ENCODE assay signal across 9 mouse cellular contexts in the genomic region with DNA sequence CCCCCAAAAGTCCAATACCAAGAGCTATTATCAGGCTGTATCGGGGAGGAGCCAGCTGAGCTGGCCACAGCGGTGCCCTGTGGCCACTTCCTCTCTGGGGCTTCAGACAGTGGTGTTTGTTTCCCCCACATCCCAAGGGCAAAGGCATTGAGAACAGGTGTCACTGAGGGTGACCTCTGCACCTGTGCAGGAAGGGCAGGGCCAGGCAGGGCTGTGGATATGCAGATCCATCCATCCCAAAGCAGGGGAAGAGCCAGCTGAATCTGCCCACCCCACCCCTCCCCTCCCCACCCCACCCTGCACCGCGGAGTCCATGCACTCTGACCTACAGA. TPM values are rescaled to one million over a fixed set of nuclear protein-coding genes. Genes with fewer than 3 reads are reported as not detected.
DNase-seq lines count a peak whose midpoint lies in the region; ATAC-seq and TF ChIP-seq lines count a peak whose summit lies in the region.
"Had no signal": no experiment of that assay in that cellular context is flagged by ENCODE, and none has a peak within 500 bp of the region (broad histone marks: within the 10 kb centered on the region; RNA-seq: fewer than 3 reads in every experiment).

No protein-coding gene starts in this region.

- TF ChIP-seq CTCF in hindbrain, postnatal 0 days (IDR thresholded peaks at IDR 0.05; ENCODE audit: low read depth), result no peak

- no peaks in the 10 kb centered on the region for H3K27me3 ChIP-seq in forebrain, embryonic 15.5 days
- H3K27me3 ChIP-seq in forebrain, embryonic 13.5 days, result no peaks in the 10 kb centered on the region
- no peaks in the 10 kb centered on the region for H3K27me3 ChIP-seq in midbrain, embryonic 10.5 days (ENCODE audit: low read depth, poor library complexity, severe bottlenecking)
- H3K27me3 ChIP-seq in midbrain, embryonic 15.5 days (replicated peaks), result no peaks in the 10 kb centered on the region
- H3K27me3 ChIP-seq in hindbrain, postnatal 0 days (ENCODE audit: insufficient read depth, low read length), result no peaks in the 10 kb centered on the region

- no peak overlapping the region for H3K9ac ChIP-seq in forebrain, embryonic 15.5 days (replicated peaks)
- H3K9ac ChIP-seq in forebrain, embryonic 13.5 days, result no peak overlapping the region
- no peak overlapping the region for H3K9ac ChIP-seq in midbrain, embryonic 15.5 days
- no peak overlapping the region for H3K9ac ChIP-seq in hindbrain, postnatal 0 days (replicated peaks; ENCODE audit: low read length)

- peaks cover 11% of the 10 kb centered on the region for H3K36me3 ChIP-seq in forebrain, embryonic 15.5 days
- H3K36me3 ChIP-seq in forebrain, embryonic 13.5 days (ENCODE audit: poor library complexity, severe bottlenecking), result peaks cover 25% of the 10 kb centered on the region
- H3K36me3 ChIP-seq in midbrain, embryonic 10.5 days, result peaks cover 41% of the 10 kb centered on the region
- H3K36me3 ChIP-seq in midbrain, embryonic 15.5 days (replicated peaks), result peaks cover 10% of the 10 kb centered on the region; the same call in 1 of the 2 replicates
- H3K36me3 ChIP-seq in hindbrain, postnatal 0 days (ENCODE audit: insufficient read depth, low read length), result peaks cover 13% of the 10 kb centered on the region; the same call in 1 of the 2 replicates

- H3K4me3 ChIP-seq in forebrain, embryonic 15.5 days, result no peak overlapping the region
- H3K4me3 ChIP-seq in forebrain, embryonic 13.5 days, result no peak overlapping the region
- no peak overlapping the region for H3K4me3 ChIP-seq in midbrain, embryonic 10.5 days
- no peak overlapping the region for H3K4me3 ChIP-seq in midbrain, embryonic 15.5 days
- H3K4me3 ChIP-seq in hindbrain, postnatal 0 days (ENCODE audit: low read length), result no peak overlapping the region

- peak; percentile 9; the same call in 1 of the 2 replicates for ATAC-seq in forebrain, embryonic 15.5 days (replicated peaks)
- no peak for ATAC-seq in forebrain, embryonic 13.5 days
- ATAC-seq in midbrain, embryonic 15.5 days (replicated peaks), result no peak
- 0 out of 2 replicates have a peak, but pooled peaks have one; percentile 9 for ATAC-seq in hindbrain, postnatal 0 days

- H3K9me3 ChIP-seq in forebrain, embryonic 15.5 days, result no peaks in the 10 kb centered on the region
- no peaks in the 10 kb centered on the region for H3K9me3 ChIP-seq in forebrain, embryonic 13.5 days (replicated peaks)
- no peaks in the 10 kb centered on the region for H3K9me3 ChIP-seq in midbrain, embryonic 10.5 days (replicated peaks)
- H3K9me3 ChIP-seq in midbrain, embryonic 15.5 days, result no peaks in the 10 kb centered on the region
- H3K9me3 ChIP-seq in hindbrain, postnatal 0 days (ENCODE audit: low read length), result no peaks in the 10 kb centered on the region

- H3K4me1 ChIP-seq in forebrain, embryonic 15.5 days, result peaks cover 26% of the 10 kb centered on the region
- peaks cover 46% of the 10 kb centered on the region for H3K4me1 ChIP-seq in forebrain, embryonic 13.5 days
- H3K4me1 ChIP-seq in midbrain, embryonic 10.5 days, result peaks cover 63% of the 10 kb centered on the region
- peaks cover 23% of the 10 kb centered on the region for H3K4me1 ChIP-seq in midbrain, embryonic 15.5 days
- H3K4me1 ChIP-seq in hindbrain, postnatal 0 days (ENCODE audit: insufficient read depth, low read length), result peaks cover 24% of the 10 kb centered on the region; the same call in 1 of the 2 replicates

- no peak overlapping the region for H3K4me2 ChIP-seq in forebrain, embryonic 15.5 days (replicated peaks)
- H3K4me2 ChIP-seq in forebrain, embryonic 13.5 days, result no peak overlapping the region
- H3K4me2 ChIP-seq in midbrain, embryonic 15.5 days, result no peak overlapping the region
- no peak overlapping the region for H3K4me2 ChIP-seq in hindbrain, postnatal 0 days (ENCODE audit: low read depth, low read length)

- no peak for DNase-seq in midbrain, embryonic 10.5 days (ENCODE audit: low spot score)
- no peak for DNase-seq in hindbrain, postnatal 0 days (ENCODE audit: low spot score)
- DNase-seq in natural killer cell, adult 2 months (ENCODE audit: low spot score in 2 of 2), result peak; percentile 43 to 53
- DNase-seq in retina, embryonic 14.5 days (ENCODE audit: low spot score), result no peak
- DNase-seq in adrenal gland, postnatal 14 days, result no peak
- DNase-seq: cerebellum, adult 9-11 months had no signal

- 59% methylated on average over 4 of the region's 4 CpGs for WGBS in forebrain, embryonic 15.5 days
- WGBS in forebrain, embryonic 13.5 days, result 77% methylated on average over 4 of the region's 4 CpGs
- WGBS in midbrain, embryonic 10.5 days, result 66% methylated on average over 4 of the region's 4 CpGs
- 59% methylated on average over 4 of the region's 4 CpGs for WGBS in midbrain, embryonic 15.5 days
- WGBS in hindbrain, postnatal 0 days, result 52% methylated on average over 3 of the region's 4 CpGs

- H3K27ac ChIP-seq in forebrain, embryonic 15.5 days (replicated peaks), result no peak overlapping the region
- no peak overlapping the region; the same call in 1 of the 2 replicates for H3K27ac ChIP-seq in forebrain, embryonic 13.5 days
- peak overlapping the region; percentile 63 for H3K27ac ChIP-seq in midbrain, embryonic 10.5 days (replicated peaks)
- H3K27ac ChIP-seq in midbrain, embryonic 15.5 days, result no peak overlapping the region
- H3K27ac ChIP-seq in hindbrain, postnatal 0 days, result 0 out of 2 replicates have a peak overlapping the region, but pooled peaks have one; percentile 8

RNA-seq across cellular contexts. Expression of a gene that starts 59.1 kb away (rescaled TPM):
- polyA plus RNA-seq in forebrain, embryonic 15.5 days (2015; fragmentation: Nextera tagmentation; extraction: Ambion mirVana), result 14.3 TPM in 2 replicates
- 11.3 and 12.0 TPM in 2 replicates for polyA plus RNA-seq in forebrain, embryonic 13.5 days (2015; fragmentation: Nextera tagmentation; extraction: Ambion mirVana)
- polyA plus RNA-seq in midbrain, embryonic 10.5 days (2016; fragmentation: Nextera tagmentation; extraction: Ambion mirVana), result 8.9 and 10.1 TPM in 2 replicates
- polyA plus RNA-seq in midbrain, embryonic 15.5 days (2015; fragmentation: Nextera tagmentation; extraction: Ambion mirVana), result 10.1 and 10.8 TPM in 2 replicates
- total RNA-seq in hindbrain, postnatal 0 days (2014; rRNA removed), result 69.8 and 71.3 TPM in 2 replicates
- polyA plus RNA-seq in hindbrain, postnatal 0 days (2015; fragmentation: Nextera tagmentation; extraction: Ambion mirVana), result 8.8 and 9.5 TPM in 2 replicates
- 66.2 and 70.1 TPM in 2 replicates for total RNA-seq in adrenal gland, postnatal 14 days (2021)

Comparison
In these comparisons a context has a peak if more than half of its experiments do, and no peak if none do; other contexts are left out.
1. ATAC-seq: peak in forebrain, embryonic 15.5 days (single experiment) and hindbrain, postnatal 0 days (single experiment); none in forebrain, embryonic 13.5 days (single experiment) and midbrain, embryonic 15.5 days (single experiment).
2. H3K27ac ChIP-seq: peak in midbrain, embryonic 10.5 days (single experiment) and hindbrain, postnatal 0 days (single experiment); none in forebrain, embryonic 15.5 days (single experiment), forebrain, embryonic 13.5 days (single experiment) and midbrain, embryonic 15.5 days (single experiment).
3. DNase-seq: peak in natural killer cell, adult 2 months (2 of 2); none in midbrain, embryonic 10.5 days (single experiment), hindbrain, postnatal 0 days (single experiment), retina, embryonic 14.5 days (single experiment) and adrenal gland, postnatal 14 days (single experiment).